Mouse (Mus musculus): Measurements from ENCODE around the gene Tead3.

Tead3 gene

DNA sequence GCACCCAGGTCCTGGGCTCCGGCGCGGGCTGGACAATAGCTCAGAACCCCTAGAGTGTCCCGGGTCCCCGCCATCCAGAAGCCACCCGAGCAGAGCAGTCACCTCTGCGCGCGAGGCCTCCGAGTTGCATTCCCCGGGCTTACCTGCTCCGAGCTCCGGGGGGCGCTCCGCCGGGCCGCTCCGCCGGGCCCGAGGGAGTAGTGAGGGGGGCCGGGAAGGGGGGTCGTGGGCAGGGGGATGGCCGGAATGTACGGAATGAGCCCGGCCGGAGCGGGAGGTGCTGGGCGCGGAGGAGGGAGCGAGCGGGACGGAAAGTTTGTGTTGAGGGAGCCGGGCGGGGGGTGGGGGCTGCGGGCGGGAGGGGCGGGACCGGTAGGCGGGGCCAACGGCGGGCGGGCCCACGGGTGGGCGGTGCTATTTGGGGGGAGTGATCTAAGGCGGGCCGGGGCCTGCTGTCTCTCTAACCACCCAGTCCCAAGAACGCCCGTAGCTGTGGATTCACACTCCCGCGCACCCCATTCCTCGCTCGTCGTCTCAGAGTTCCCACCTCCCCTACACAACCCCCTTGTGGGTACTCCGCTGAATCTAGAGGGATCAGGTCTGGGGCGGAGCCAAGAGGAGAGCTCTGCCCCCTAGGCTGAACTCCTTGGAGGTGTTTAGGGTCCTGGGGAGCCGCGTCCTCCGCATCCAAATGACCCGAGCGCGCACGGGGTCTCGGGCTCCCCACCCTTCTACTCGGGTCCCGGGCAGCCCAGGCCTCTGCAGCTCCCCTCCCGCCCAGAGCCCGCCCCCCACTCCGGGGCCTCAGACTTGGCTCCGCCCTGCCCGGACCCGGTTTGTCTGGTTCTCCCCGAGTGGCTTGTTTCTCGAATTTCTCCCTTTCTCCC, at the start of gene Tead3:
Gene Tead3 (minus strand): TSS at position 352 of the 887 bp plus-strand sequence.
- peak; percentile 55 to 62 for DNase-seq (ENCODE audit: low spot score in 2 of 2)

DNA sequence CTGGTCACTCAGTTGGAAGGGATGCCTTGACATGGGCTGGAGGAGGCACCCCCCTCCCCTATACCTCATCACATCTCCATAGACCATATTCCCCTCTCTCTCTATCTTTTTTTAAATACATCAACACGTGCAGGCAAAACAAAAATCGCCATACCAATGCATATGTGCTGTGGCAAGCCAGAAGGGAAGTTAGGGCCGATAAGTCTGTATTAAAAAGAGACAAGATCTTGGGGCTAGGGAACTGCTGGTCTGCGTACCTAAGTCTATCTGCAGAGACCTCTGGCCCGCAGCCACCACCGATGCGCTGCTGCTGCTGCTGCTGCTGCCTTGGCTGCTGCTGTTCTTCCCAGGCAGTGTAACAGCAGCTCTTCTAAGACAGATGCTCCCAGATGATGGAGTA, 44.4 kb upstream of the Tead3 start:
- DNase-seq (ENCODE audit: low spot score in 2 of 2), result no peak

DNA sequence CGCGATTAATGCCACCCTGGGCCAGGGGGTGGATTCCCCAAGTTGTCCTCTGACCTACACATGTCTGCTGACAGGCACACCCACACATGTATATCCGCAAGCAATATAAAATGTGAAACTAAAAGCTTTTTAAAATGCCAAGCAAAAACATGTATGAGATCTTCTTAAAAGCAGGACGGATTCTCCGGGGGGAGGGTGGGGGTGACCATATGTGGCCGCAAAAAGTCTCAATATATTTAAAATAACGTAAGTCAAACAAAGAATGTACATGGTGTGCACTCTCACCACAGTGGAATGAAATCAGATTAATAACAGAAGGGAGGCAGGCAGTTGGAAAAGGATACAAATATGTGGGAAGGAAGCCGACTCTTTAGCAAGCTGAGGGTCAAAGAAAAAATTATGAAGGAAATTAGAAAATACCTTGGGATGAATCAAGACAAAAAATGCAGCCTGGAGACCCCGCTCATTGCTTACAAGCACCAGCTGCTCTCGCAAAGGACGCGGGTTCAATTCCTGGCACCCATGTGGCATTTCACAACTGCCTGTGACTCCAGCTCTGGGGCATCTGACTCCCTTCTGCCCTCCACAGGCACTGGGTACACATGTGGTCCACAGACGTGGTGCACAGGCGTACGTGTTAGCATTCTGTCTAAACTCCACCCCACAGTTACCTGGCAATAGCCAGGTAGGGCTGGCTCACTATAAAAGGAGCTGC, 43.6 kb upstream of the Tead3 start:
- DNase-seq (ENCODE audit: low spot score in 2 of 2), result no peak

DNA sequence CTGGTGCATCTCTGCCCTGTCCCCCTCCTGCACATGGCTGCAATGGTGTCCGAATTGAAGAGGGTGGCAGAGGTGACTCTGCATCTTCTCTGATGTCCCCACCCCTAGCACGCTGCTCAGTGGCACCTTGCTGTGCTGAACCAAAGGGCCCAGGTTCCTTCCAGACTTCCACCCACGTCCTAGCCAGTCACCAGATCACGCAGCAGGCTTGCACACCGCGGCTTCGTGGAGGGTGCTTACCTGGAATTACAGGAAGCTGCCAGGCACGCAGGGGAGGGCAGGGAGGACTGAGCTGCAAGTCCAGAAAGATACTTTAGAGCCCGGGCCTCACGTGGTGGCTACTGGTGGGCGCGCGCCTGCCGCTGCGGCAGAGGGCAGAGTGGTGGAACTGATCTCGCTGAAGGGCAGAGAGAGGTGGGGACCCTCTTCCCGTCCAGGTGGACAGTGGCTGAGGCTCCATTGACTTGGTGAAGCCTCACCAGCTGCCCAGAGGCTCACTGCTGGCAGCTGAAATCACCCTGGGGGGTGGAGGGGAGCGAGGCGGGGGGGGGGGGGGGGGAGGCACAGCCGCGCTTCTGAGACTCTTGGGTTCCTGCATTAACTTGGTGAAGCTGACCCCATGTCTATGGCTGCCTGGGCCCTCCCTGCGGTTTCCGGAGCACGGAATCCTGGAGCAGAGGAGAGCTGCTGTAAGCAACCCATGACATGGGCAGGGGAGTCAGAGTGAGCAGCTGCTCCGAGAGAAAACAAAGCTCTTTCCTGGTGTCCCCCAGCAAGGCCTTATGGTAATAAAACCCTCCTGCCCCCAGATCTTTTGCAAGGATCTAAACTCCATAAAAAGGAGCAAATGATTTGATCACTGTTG, 41.2 kb upstream of the Tead3 start:
- no peak for DNase-seq (ENCODE audit: low spot score in 2 of 2)

DNA sequence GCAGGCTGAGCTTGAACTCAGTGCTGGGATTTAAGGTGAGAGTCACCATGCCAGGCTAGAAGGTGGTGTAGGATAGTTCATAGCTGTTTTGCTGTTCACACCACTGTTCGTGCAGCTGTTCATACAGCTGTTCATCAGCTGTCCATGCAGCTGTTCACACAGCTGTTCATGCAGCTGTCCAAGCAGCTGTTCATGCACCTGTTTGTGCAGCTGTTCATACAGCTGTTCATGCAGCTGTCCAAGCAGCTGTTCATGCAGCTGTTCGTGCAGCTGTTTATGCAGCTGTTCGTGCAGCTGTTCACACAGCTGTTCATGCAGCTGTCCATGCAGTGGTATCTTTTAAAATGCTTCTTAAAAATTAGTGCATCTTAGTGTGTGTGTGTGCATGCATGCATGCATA, 37.9 kb upstream of the Tead3 start:
- no peak for DNase-seq (ENCODE audit: low spot score in 2 of 2)

DNA sequence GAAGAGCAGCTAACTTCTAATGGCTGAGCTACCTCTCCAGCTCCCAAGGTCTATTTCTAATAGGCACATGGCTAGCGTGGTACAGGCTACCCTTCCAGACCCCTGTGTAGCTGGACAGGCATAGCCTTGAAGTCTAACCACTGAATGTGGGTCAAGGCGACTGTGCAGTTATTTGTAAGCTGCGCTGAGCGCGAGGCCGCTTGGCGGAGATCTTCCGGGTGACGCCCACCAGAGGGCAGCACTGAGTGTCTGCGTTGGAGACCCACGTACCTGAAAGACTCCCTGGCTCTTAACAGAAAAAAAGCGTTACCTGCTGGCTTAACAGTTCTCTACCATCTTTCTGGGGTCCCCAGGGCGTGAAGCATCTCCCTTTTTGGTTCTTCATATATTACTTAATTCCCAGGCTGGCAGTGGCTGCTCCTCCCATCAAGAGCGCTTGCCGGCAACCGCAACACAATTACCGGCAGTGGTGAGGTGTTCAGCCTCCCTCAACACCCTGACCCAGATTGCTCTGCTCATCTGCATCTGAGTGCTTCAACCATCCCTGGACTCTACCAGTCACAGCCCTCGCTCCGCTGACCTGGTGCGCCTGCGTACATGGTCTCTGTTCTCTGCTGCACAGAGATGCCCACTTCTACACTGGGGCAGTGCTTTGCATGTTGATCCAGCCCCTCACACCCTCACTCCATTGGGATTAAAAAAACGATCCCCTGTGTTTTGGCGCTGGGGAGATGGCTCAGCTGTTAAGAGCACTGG, 35.7 kb upstream of the Tead3 start:
- DNase-seq (ENCODE audit: low spot score in 2 of 2), result peak; percentile 61 to 77

DNA sequence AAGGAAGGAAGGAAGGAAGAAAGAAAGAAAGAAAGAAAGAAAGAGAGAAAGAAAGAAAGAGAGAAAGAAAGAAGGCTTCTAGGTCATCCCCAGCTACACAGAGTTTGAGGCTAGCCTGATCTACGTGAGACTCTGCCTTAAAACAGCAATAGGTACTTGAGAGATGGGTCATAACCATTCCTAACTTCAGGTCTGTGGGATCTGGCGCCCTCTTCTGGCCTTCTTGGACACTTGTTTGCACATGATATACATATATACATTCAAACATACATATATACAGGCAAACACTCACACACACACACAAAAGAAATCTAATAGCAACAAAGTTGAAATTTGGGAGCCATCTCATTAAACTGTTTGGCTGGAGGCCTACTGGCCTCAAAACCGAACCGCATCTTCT, 33.7 kb upstream of the Tead3 start:
- DNase-seq (ENCODE audit: low spot score in 2 of 2), result peak in 1 of 2 experiments; percentile 16

DNA sequence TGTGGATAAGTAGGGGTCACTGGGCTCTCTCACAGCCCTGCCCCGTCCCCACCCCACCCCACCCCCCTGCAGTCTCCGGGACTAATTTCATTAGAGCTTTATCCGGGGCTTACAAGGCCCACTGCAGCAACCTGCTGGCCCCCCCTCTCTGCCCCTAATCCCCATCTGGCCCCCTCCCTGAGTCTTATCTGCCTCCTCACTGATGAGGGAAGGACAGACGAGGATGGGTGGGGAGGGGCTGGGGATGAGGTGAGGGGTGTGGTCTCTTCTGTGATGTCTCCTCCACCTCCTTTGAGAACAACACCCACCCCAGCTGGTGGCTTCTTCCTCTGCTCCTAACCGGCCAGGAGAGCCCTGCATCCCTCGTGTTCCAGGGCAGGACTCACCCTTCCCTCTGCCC, 29.6 kb upstream of the Tead3 start:
- no peak for DNase-seq (ENCODE audit: low spot score in 2 of 2)

DNA sequence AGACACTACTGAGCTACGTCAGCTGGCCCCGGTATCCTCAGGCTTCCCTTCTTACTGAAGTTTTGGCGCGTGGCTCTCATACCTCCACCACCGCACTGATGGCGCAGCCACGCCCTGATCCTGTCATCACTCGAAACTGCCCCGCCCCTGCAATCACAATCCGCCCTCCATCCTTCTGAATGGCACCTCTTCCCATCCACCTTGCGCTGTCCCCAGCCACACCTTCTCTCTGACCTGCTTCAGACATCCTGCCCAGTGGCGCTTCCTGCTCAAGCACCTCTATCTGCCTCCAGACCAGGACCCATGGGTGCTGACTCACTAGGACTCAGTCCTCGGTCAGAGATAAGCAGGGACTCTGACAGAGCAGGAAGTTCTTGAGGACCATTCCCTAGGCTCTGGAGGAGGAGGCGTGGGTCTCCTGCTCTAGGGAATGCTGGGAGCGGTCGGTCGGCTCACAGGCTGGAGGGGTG, 25.0 kb upstream of the Tead3 start:
- DNase-seq (ENCODE audit: low spot score in 2 of 2), result no peak

DNA sequence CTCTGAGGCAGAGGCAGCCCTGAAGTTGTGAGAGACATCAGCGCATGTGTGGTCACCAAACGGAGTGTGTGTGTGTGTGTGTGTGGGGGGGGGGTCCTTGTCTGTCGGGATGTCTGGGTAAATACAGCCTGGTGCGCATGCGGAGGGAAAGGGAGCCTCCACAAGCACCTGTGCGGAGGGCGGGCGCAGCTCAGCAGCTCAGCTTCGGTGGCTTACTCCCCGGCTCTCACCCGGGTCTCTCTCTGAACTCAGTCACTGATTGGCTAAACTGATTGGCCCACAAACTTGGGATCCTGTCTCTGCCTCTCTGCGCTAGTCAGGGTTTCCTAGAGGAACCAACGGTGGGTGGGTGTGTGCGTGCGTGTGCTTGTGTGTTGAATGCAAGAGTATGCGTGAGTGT, 23.9 kb upstream of the Tead3 start:
- no peak for DNase-seq (ENCODE audit: low spot score in 2 of 2)

DNA sequence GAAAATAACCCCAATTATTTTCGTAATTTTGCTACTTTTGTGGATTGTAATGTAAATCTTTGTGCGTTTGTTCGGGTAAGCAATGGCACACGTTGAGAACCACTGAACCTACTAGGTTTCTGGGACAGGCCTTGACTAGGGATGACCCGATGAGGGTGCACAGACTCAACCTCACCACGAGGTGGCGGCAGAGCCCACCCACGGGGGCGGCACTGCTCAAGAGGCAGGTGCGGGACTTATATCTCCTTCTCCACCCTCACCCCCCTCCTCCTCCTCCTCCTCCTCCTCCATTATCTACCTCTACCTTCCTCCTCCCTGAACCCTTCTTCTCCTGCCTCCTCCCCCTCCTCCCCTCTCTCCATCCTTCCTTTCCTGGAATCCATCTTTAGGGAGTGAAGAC, 23.2 kb upstream of the Tead3 start:
- peak; percentile 24 to 57 for DNase-seq (ENCODE audit: low spot score in 2 of 2)

DNA sequence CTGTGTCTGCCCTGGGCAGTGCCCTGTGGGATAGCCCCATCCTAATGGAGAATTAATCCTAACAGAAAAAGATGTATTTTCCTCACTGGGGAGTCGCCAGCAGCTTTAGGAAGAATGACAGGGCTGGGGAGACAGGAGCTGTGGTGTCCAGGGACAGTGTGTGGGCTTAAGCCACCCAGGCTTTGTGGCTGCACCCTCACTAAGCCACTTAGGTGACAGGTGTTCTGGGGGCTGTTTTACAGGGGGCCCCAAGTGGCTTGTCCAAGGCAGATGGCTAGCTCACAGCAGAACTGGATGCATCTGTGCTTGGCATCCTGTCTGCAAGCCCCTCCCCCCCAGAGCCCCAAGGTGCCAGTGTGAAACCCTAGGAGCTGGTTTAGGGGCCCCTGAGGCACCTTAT, 21.3 kb upstream of the Tead3 start:
- no peak for DNase-seq (ENCODE audit: low spot score in 2 of 2)

DNA sequence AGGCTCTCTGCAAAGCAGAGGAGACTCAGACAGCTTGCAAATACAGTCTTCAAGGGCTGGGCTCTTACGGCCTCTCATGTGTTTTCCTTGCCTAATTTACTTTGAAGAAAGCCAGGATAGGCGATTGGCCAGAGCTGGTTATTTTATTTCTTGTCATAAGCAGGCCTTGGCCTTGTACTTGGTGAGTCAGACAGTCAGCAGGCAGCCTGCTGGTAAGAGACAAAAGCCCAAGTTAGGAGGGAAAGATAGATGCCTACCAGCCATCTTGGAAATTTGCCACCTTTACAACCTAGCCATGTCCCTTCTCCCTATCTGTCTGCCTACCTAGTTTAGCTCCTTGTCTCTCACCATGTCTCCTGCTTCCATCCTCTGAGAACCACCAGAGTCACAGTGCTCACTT, 20.7 kb upstream of the Tead3 start:
- no peak for DNase-seq (ENCODE audit: low spot score in 2 of 2)

DNA sequence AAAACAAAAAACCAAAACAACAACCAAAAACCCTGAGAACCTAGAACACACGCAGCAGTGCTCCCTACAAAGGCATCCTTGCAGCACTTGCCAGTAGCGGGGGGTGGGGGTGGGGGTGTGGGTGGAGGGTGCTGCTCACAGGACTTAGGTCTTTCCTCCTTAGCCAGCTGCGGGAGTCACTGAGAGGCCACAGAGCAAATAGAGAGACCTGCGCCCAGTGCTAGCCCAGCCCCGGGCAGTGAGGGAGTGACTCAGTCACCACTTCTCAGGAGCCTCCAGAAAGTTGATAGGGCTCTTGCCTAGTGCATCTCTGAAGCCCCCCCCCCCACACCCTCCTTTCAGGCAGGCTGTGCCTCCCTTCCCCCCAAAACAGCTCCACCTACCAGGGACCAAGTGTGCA, 18.4 kb upstream of the Tead3 start:
- no peak for DNase-seq (ENCODE audit: low spot score in 2 of 2)

DNA sequence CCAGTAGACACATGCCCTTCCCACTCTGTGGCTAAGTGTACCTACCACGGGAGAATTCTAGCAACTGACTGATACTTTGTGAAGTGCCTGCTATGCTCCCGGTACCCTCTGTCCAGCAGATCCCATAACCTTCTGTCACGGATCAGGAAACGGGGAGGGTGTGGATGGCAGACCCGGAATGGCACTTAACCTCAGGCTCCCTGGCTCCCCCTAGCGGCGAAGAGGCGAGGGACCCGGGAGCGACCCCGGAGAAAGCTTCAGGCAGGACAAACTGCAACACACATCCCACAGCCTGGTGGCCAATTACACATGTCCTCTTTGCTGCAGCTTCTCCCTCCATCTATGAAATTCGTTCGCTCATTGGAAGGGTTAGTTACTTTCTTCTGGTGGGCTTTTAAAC, 17.8 kb upstream of the Tead3 start:
- peak; percentile 61 to 75 for DNase-seq (ENCODE audit: low spot score in 2 of 2)

DNA sequence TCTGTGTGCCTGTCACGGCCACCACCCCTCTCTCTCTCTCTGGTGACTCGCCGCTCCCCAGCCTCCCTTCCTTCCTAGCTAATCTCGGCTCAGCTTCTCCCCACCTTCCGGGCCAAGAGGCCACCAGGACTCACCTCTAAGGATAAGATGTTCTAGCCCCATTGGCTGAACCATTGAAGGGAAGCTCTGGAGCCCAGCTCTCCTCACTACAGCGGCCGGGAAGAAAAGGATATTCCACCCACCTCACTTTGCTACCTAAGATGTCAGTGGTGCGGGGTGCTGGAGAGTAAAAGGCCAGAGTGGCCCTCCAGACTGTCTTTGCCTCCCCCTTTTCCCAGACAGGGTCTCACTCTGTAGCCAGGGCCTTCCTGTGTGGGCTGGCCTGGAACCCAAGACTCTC, 14.5 kb upstream of the Tead3 start, which contains the start of gene Tulp1:
Gene Tulp1 (minus strand): TSS at position 101 of the 400 bp plus-strand sequence.
- DNase-seq (ENCODE audit: low spot score in 2 of 2), result no peak

DNA sequence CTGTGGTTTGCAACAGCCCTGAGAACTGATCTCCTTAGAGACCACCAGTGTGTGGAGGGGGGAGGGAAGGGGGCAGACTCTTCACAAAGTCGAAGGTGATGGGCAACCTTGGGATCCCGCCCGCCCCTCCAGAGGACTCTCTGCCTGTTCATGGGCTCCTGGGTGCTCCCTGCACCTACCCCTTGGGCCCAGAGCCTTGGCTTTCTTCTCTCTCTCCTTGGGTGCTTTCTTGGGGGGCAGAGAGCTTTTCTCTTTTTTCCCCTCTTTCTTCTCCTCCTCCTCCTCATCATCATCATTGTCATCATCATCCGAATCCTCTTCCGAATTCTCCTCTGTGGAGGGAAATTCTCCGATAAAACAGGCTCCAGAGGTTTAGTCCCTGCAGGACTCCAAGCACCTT, 12.9 kb upstream of the Tead3 start:
- no peak for DNase-seq (ENCODE audit: low spot score in 2 of 2)

DNA sequence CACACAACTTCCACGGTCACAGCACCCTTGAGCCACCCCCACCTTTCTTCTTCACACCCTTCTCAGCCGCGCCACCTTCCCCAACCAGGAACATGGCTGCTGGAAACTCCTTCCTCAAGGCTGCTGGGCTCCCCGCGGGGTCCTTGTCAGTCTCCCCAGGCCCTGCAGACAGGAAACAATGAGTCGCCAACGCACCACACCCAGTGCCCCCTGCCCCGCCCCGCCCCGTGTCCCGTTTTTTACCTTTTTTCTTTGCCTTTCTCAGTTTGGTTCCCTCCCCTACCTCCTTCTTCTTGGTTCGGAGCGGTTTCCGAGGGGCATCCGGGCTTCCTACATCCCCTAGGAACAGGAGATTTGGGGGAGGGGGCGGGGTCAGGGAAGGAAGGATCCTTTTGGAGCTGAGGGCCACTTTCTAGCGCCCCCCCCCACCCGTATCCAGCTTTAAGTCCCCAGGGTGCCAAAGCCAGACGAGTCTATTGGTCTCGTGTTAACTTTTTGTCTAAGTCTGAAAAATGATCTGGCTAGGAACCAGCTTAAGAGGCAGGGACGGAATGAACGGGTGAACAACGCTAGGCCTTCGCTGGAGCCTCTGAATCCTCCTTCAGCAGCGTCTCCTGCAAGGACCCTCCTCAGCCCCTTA, 12.2 kb upstream of the Tead3 start:
- no peak for DNase-seq (ENCODE audit: low spot score in 2 of 2)

DNA sequence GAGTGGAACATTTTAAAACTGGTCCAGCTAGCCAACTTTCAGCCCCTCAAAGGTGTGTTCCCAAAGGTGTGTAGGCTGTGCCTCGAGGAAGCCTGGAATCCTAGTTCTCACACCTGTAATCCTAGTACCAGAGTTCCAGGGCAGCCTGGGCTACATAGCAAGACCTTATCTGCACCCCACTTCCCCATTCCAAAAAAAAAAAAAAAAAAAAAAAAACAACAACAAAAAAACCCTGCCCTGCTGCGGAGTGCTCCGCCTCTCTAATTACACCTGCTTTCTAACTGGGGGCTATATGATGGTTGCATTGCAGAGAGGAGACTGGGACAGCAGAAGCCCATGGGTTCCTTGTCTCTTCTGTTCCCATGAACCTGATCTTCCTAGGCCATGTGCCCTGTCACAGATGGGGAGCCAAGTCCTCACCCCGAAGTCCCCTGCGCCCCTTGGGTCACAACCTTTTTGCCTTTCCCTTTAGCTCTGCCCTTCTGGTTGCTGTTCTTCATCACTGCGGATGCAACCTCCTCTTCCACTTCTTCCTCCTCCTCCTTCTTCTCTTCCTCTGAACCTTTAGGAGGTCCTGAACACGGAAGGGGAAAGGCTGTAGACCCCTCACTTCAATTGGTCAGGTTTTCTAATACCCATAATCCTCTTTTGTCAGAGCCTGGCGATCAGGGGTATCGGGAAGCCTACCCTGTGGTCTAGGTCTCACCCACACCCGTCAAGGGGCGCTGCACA, 11.5 kb upstream of the Tead3 start:
- DNase-seq (ENCODE audit: low spot score in 2 of 2), result no peak
